Mouse (Mus musculus) right cerebral cortex, postnatal 25 days (tissue): ENCODE data around the gene Map3k11.

ENCODE experiments used
- DNase-seq: peaks from one replicate; pipeline ENCODE4 v3.0.0; 2022

Map3k11 gene

GRCm38 (mm10) chr19:5688200-5689087 lies at the start of gene Map3k11, which contains the start of gene Pcnx3:
TSS of gene Map3k11 (plus strand) at chr19:5688742.
TSS of gene Pcnx3 (minus strand) at chr19:5688908.
- DNase-seq, result peak; percentile 98

GRCm38 (mm10) chr19:5640339-5640738 lies 48.2 kb upstream of the Map3k11 start:
- DNase-seq, result no peak

GRCm38 (mm10) chr19:5641021-5641420 lies 47.5 kb upstream of the Map3k11 start:
- DNase-seq, result no peak

GRCm38 (mm10) chr19:5641641-5642040 lies 46.9 kb upstream of the Map3k11 start:
- DNase-seq, result no peak

- no peak for DNase-seq
These were observed 43.3 kb upstream of the Map3k11 start for GRCm38 (mm10) chr19:5645280-5645679.

- DNase-seq, result no peak
These were observed 41.7 kb upstream of the Map3k11 start for GRCm38 (mm10) chr19:5646731-5647330.

GRCm38 (mm10) chr19:5647791-5648190 lies 40.8 kb upstream of the Map3k11 start:
- DNase-seq, result no peak

GRCm38 (mm10) chr19:5648401-5649297 lies 39.9 kb upstream of the Map3k11 start:
- DNase-seq, result peak; percentile 84

- DNase-seq, result no peak
These were observed 39.2 kb upstream of the Map3k11 start for GRCm38 (mm10) chr19:5649298-5649741.

- DNase-seq, result no peak
These were observed 36.9 kb upstream of the Map3k11 start for GRCm38 (mm10) chr19:5651502-5652274.

- no peak for DNase-seq
These were observed 36.0 kb upstream of the Map3k11 start for GRCm38 (mm10) chr19:5652570-5652969.

- DNase-seq, result no peak
These were observed 34.4 kb upstream of the Map3k11 start for GRCm38 (mm10) chr19:5653969-5654719.

GRCm38 (mm10) chr19:5654720-5655298 lies 33.7 kb upstream of the Map3k11 start:
- no peak for DNase-seq

GRCm38 (mm10) chr19:5660942-5661751 lies 27.4 kb upstream of the Map3k11 start:
- peak; percentile 32 for DNase-seq

GRCm38 (mm10) chr19:5662310-5662709 lies 26.2 kb upstream of the Map3k11 start:
- no peak for DNase-seq

GRCm38 (mm10) chr19:5662981-5663913 lies 25.3 kb upstream of the Map3k11 start, which contains the start of gene Sipa1:
TSS of gene Sipa1 (minus strand) at chr19:5663707.
- DNase-seq, result peak; percentile 78

GRCm38 (mm10) chr19:5664669-5665257 lies 23.8 kb upstream of the Map3k11 start:
- DNase-seq, result no peak

GRCm38 (mm10) chr19:5665465-5665864 lies 23.1 kb upstream of the Map3k11 start:
- no peak for DNase-seq
